Mouse (Mus musculus) spleen, postnatal 36 days (tissue): ENCODE measurements at regions not wholly inside any gene's neighbourhood (a gene's known extent, or its start where the extent isn't known, plus 50 kb on each side); places are given as distances from the start of the nearest gene placed in this dataset.

Experiments used
- DNase-seq, 2 experiments: peaks; one replicate each; pipeline ENCODE4 v3.0.0; 2022; ENCODE audit warnings: low spot score in 2 of 2, mixed read lengths in 1 of 2

- DNase-seq, result no peak
Observed at GRCm38 (mm10) chr3:52815497-52815896, 201.5 kb downstream of the Cog6 start.

- no peak for DNase-seq
Observed at GRCm38 (mm10) chr3:52802324-52802723, 214.7 kb downstream of the Cog6 start.

- no peak for DNase-seq
Observed at GRCm38 (mm10) chr3:52801446-52801845, 215.6 kb downstream of the Cog6 start.

- DNase-seq, result peak; percentile 38 to 41
Observed at GRCm38 (mm10) chr3:52800673-52801072, 216.4 kb downstream of the Cog6 start.

DNA sequence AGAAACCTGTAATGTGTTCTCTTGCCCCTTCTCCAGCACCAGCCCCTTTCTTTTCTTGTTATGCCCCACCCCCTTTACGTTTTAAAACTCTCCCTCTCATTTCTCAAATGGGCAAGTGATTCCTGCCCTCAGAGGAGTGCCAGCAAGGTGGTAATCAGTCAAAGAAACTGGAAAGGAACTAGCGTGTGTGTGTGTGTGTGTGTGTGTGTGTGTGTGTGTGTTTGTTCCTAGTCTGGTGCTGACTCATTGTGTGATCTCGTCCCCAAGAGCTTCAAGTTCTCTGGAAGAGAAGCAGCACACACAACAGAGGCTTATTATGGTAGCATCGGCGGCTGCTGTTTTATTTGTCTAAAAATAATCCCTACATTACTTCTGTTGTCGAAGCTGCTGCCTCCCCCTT lies 219.2 kb downstream of the Cog6 start:
- DNase-seq, result no peak

- no peak for DNase-seq
Observed at GRCm38 (mm10) chr3:52797164-52797563, 219.9 kb downstream of the Cog6 start.

GRCm38 (mm10) chr3:52794218-52794617 lies 222.8 kb downstream of the Cog6 start:
- DNase-seq, result no peak

DNA sequence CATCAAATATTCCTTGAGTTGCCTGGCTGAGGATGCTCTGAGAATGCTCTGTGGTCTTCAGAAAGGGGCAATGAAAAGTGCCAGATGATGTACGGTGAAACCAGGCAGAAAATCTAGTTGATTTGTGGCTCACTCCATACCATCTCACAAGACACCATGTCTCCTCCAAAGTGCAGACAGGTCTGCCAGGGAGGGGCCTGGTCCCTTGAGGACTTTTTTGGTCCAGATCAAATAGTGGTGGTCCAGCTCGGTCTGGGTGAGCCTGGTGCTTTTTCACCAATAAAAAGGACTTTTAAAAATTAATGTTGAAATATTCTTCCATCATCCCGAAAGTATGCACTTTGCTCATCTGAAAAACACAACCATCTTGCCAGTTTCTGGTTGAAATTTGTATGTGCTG lies 224.2 kb downstream of the Cog6 start:
- DNase-seq, result no peak

- no peak for DNase-seq
Observed at GRCm38 (mm10) chr3:52792121-52792520, 224.9 kb downstream of the Cog6 start.

GRCm38 (mm10) chr3:52790942-52791341 lies 226.1 kb downstream of the Cog6 start:
- no peak for DNase-seq

DNA sequence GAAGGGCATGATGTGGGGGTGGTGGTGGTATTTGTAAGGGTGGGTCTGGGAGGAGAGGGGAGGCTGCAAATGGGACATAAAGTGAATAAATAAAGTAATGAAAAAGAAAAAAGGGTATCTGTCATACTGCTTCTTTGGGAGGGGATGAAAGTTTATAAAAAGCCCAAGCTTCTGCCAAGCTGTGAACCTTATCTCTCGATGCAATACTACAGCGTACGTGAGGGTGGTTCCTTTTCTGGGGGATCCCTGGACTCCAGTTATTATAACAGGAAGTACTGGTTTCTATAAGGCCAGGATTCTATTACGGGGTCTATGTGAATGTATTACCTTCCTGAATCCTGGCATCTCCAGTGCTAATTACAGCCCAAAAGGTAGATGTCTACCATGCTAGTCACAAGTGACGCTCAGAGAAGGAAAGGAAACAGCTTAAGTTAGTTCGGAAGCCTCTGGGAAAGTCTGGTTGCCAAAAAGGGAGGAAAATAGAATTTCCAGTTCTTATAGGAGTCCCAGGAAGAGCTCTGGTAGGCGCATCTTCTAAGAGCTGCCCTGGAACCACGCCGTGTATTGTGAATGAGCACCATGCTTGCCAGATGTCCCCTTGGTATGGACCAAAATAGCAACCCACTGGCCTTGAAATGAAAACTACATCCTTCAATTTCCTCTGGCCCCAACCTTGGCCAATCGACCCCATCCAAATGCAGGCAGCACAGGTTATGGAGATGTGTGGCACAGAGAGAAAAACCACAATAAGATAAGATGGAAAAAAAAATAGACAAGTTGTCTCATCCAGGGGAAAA lies 228.9 kb downstream of the Cog6 start:
- no peak for DNase-seq

DNA sequence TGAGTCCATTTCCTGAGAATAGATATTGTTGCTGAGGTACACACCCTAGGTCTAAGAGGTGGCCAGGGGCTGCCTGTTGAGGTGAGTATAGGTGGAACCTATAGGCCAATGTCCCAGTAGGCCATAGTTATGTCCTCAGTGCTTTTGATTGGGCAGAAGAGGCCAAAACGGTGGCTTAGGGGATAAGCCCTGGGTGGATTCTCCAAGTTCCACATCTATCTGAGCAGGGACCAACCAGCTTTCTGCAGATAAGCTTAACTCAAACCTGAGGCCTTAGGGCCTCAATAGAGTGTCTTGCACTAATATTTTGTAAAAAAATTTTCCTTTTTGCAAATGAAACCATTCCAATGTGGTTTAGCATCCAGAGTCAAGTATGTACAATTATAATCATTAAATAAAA lies 231.4 kb downstream of the Cog6 start:
- DNase-seq, result no peak

- DNase-seq, result no peak
Observed at GRCm38 (mm10) chr3:52784476-52784875, 232.6 kb downstream of the Cog6 start.

DNA sequence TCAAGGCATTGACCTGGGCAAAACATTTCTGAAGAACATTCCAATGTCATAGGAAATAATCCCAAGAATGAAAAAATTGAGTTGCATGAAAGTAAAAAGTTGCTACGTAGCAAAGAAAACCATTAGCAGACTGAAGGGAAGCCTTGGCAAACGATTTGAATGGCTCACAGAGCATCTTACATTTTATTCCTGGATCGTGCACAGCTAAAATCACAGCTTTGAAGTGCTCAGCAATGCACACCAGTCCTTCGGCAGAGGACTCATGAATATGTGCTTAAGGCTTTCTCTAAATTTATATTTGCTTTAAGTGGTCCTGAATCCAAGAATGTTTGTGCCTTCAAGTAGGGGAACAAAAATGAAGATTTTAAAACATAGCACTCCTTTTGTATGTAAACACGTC lies 234.5 kb downstream of the Cog6 start:
- no peak for DNase-seq

GRCm38 (mm10) chr3:52781521-52781920 lies 235.5 kb downstream of the Cog6 start:
- DNase-seq, result no peak

DNA sequence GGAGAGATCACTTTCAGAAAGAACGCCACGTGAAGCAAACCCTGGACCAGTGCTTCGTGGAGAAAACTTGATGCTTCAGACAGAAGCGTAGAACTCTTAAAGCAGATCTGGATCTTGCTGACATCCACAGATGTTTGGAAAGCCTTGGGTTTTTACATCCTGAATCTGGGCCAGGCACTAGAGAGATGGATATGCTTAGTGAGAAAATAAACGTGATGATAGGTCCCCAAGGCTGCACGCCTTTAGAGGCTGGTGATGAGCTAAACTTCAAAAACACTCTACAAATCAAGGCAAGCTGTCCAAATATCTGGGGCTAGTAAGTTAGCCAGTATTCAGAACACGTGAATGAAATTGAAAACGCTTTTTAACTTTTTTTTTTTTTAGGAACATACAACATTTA lies 236.7 kb downstream of the Cog6 start:
- DNase-seq, result no peak

- no peak for DNase-seq
Observed at GRCm38 (mm10) chr3:52775875-52776274, 241.2 kb downstream of the Cog6 start.

DNA sequence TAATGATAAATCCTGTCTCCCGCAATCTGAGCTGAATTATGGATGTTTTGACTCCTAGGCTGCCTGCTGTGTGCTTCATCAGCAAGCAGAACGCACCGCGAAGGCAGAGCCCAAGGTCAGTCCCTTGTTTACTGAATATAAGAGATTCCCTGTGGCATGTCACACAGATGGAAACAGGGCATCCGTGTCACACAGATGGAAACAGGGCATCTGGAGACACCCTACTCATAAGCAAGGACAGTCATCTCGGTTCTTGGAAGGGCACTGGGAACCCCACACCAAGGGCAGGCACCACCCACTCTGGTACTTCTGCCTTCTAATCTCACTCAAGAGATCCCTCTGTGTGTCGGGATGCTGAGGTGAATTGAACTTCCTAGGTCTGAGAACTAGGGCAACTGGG lies 241.9 kb downstream of the Cog6 start:
- DNase-seq, result no peak

DNA sequence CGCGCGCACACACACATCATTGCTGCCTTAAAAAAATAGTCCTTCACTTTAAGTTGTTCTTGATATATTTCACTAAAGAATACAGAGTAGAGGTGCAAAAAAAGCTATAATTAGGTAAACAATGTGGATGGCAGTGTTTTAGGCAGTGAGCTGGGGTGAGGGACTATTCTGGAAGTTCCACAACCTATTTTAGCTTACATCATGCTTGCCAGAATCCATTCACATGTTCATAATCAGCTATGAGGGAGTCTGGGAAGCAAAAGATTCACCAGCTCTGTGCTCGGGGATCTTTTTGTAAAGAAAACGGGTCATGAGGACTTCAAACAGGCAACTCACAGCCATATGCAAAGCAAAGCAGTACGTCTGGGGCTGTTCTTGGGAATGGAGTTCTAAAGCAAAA lies 242.3 kb downstream of the Cog6 start:
- no peak for DNase-seq

DNA sequence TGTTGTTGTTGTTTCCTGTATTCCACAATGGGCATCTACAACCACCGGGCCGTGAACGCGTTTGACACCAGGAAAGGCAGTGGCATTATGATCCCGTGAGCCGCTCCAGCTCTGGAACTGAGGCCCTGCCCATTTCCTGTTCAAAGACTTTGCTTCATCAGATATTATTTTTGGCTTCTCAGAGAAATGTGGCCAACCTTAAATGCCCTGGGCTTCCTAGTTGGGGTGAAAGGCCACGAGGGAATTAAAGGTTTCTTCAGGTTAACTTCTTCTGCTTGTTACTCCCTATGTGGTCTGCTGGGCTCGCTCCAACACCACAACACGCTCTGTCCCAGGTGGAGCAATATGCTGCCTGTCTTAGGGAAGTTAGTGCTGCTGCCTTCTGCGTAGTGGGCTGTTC lies 249.8 kb downstream of the Cog6 start:
- DNase-seq, result peak in 1 of 2 experiments; percentile 19

DNA sequence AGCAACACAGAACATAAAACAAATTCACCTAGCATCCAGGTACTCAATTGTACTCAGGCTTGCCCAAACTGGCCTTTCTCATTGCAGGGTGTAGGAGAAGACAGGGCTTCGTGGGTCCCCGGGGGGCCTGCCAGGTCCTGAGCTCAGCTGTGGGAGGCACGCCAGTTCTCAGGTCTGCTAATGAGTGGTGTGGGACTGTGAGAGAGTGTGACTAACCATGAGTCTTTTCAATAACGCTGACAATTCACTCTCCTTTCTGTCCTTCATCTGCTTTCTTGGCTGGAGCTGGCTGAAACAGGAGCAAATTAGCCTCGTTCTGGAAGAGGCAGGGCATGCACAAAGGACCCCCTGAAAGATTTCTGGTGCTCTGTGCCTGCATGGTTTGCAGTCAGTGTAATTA lies 250.2 kb downstream of the Cog6 start:
- DNase-seq, result no peak

GRCm38 (mm10) chr3:52764166-52764565 lies 252.9 kb downstream of the Cog6 start:
- no peak for DNase-seq

GRCm38 (mm10) chr3:52763660-52764059 lies 253.4 kb downstream of the Cog6 start:
- no peak for DNase-seq

DNA sequence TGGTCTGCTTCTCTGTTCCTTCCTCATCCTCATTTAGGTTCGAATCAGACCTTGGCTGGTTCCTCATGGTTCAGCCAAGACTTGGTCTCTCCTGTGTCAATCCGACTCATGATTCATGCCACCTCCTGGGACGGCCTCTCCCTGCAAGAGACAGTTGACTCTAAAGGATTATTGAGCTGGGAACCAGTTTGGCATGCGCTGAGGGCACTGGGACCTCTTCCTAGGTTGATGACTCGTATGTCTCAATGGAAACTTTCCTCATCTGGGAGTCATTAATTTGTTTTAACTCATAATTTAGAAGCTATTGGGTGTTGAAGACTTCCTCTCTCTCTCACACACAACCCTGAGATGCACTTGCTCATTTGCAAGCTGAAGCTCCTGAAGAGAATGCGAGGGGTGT lies 254.5 kb downstream of the Cog6 start:
- DNase-seq, result no peak
